Mouse (Mus musculus) lung, postnatal 0 days (tissue): Measurements from ENCODE around the gene Srcin1.

Source experiments
- CTCF ChIP-seq: IDR thresholded peaks from 2 replicates; pipeline ENCODE4 v1.5.1; 2016; ENCODE audit warnings: antibody characterized with exemption, mild to moderate bottlenecking
- EP300 ChIP-seq: IDR thresholded peaks from 2 replicates; pipeline ENCODE4 v1.6.1; 2016; ENCODE audit warnings: antibody characterized with exemption, mild to moderate bottlenecking, control low read depth

GRCm38 (mm10) chr11:97589216-97589615, 13.2 kb upstream of the Srcin1 start:
- TF ChIP-seq CTCF (no peak), EP300 (no peak)
